Mouse (Mus musculus): ENCODE data around the gene Drp2. TPM values are rescaled to one million over a fixed set of nuclear protein-coding genes. Genes with fewer than 3 reads are reported as not detected.

The Drp2 gene
- polyA plus RNA-seq, 1 experiment = 8.0 TPM

DNA sequence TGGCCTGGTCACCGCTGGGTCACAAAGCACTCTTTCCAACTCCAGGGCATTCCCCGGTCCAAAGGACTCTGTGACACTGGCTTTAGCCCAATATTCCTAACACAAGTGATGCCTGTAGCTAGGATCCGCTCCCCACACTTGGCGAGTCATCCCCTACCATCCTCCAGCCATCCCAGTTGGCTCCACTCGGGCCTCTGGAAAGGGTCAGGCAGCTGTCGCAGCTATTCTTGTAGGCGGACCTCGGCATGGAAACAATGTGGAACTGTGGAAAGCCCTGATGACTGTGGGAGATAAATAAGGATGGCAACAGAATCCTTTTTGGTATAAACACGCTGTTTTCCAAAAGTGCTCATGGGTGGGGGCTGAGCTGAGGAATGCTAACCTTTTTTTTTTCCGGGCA lies 21.4 kb downstream of the Drp2 start:
- no peaks in the 10 kb centered on the region for H3K36me3 ChIP-seq (ENCODE audit: control insufficient read depth, insufficient read depth)
- no peaks in the 10 kb centered on the region for H3K79me2 ChIP-seq (ENCODE audit: control insufficient read depth, insufficient read depth)
- peak overlapping the region; percentile 50 for H3K4me2 ChIP-seq (ENCODE audit: low read depth)
- H3ac ChIP-seq (ENCODE audit: control insufficient read depth, insufficient read length) = no peak overlapping the region
- no peaks in the 10 kb centered on the region for H3K27me3 ChIP-seq (ENCODE audit: control insufficient read depth, insufficient read depth, insufficient read length)
- TF ChIP-seq POLR2AphosphoS2 (IDR thresholded peaks at IDR 0.05; ENCODE audit: insufficient read length, low read depth) = no peak
- peak; percentile 18 to 87 (median 84) for TF ChIP-seq MYOD1 (IDR thresholded peaks at IDR 0.05; ENCODE audit: control insufficient read depth in 1 of 3, insufficient read length in 2 of 3, low read depth in 2 of 3)
- TF ChIP-seq E2F4 (IDR thresholded peaks at IDR 0.05; ENCODE audit: insufficient read depth) = no peak
- no peak for TF ChIP-seq SRF (IDR thresholded peaks at IDR 0.05; ENCODE audit: control insufficient read depth, insufficient read length, low read depth)
- TF ChIP-seq TCF3 (IDR thresholded peaks at IDR 0.05; ENCODE audit: insufficient read length, low read depth) = no peak
- no peak for TF ChIP-seq MAX (IDR thresholded peaks at IDR 0.05; ENCODE audit: low read depth)
- TF ChIP-seq CEBPB (IDR thresholded peaks at IDR 0.05; ENCODE audit: insufficient read depth, poor library complexity, severe bottlenecking) = no peak
- no peak for TF ChIP-seq USF1 (IDR thresholded peaks at IDR 0.05; ENCODE audit: low read depth)
- no peak for TF ChIP-seq REST (IDR thresholded peaks at IDR 0.05; ENCODE audit: insufficient read depth, insufficient read length)
- peak; percentile 61 to 93 (median 77) for TF ChIP-seq MYOG (IDR thresholded peaks at IDR 0.05; ENCODE audit: control insufficient read depth in 1 of 3, insufficient read depth in 1 of 3, insufficient read length in 2 of 3, low read depth in 2 of 3)
- TF ChIP-seq POLR2A (IDR thresholded peaks at IDR 0.05; ENCODE audit: insufficient read length, low read depth) = no peak
- peak; percentile 58 for TF ChIP-seq TCF12 (IDR thresholded peaks at IDR 0.05; ENCODE audit: insufficient read depth, poor library complexity, severe bottlenecking)
- H3K4me3 ChIP-seq = no peak overlapping the region

DNA sequence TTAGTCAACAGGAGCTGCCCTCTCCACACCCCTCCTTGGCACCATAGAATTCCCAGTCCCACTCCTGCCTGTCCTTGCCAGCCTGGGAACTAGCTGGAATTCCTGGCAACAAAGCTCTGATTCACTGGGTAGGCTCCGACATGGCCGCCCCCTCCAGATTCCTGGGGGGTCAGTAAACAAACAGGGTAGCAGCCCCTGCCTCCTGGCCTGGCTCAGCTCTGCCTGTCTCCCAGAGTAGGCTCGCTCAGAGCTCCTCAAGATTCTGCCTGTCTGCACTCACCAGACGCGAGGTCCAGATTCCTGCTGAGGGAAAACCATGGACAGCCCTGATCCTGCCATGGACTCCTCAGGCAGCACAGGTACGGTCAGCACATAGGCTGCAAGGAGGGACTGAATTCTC lies 22.5 kb downstream of the Drp2 start:
- TF ChIP-seq MAX (IDR thresholded peaks at IDR 0.05; ENCODE audit: low read depth) (no peak), TCF12 (IDR thresholded peaks at IDR 0.05; ENCODE audit: insufficient read depth, poor library complexity, severe bottlenecking) (no peak), E2F4 (IDR thresholded peaks at IDR 0.05; ENCODE audit: insufficient read depth) (no peak), MYOG (IDR thresholded peaks at IDR 0.05; ENCODE audit: control insufficient read depth in 1 of 3, insufficient read depth in 1 of 3, insufficient read length in 2 of 3, low read depth in 2 of 3) (no peak), MYOD1 (IDR thresholded peaks at IDR 0.05; ENCODE audit: control insufficient read depth in 1 of 3, insufficient read length in 2 of 3, low read depth in 2 of 3) (no peak), CEBPB (IDR thresholded peaks at IDR 0.05; ENCODE audit: insufficient read depth, poor library complexity, severe bottlenecking) (no peak), POLR2AphosphoS2 (IDR thresholded peaks at IDR 0.05; ENCODE audit: insufficient read length, low read depth) (no peak), POLR2A (IDR thresholded peaks at IDR 0.05; ENCODE audit: insufficient read length, low read depth) (no peak), TCF3 (IDR thresholded peaks at IDR 0.05; ENCODE audit: insufficient read length, low read depth) (no peak), SRF (IDR thresholded peaks at IDR 0.05; ENCODE audit: control insufficient read depth, insufficient read length, low read depth) (no peak), REST (IDR thresholded peaks at IDR 0.05; ENCODE audit: insufficient read depth, insufficient read length) (no peak), USF1 (IDR thresholded peaks at IDR 0.05; ENCODE audit: low read depth) (no peak)
- Histone ChIP-seq H3K4me2 (ENCODE audit: low read depth) (peak overlapping the region; percentile 18), H3K36me3 (ENCODE audit: control insufficient read depth, insufficient read depth) (no peaks in the 10 kb centered on the region), H3K4me3 (no peak overlapping the region), H3K79me2 (ENCODE audit: control insufficient read depth, insufficient read depth) (no peaks in the 10 kb centered on the region), H3ac (ENCODE audit: control insufficient read depth, insufficient read length) (no peak overlapping the region), H3K27me3 (ENCODE audit: control insufficient read depth, insufficient read depth, insufficient read length) (no peaks in the 10 kb centered on the region)

- no peak overlapping the region for H3K4me3 ChIP-seq
- no peaks in the 10 kb centered on the region for H3K36me3 ChIP-seq (ENCODE audit: control insufficient read depth, insufficient read depth)
- no peaks in the 10 kb centered on the region for H3K27me3 ChIP-seq (ENCODE audit: control insufficient read depth, insufficient read depth, insufficient read length)
- H3K4me2 ChIP-seq (ENCODE audit: low read depth) = no peak overlapping the region
- TF ChIP-seq TCF12 (IDR thresholded peaks at IDR 0.05; ENCODE audit: insufficient read depth, poor library complexity, severe bottlenecking) = no peak
- no peaks in the 10 kb centered on the region for H3K79me2 ChIP-seq (ENCODE audit: control insufficient read depth, insufficient read depth)
- no peak overlapping the region for H3ac ChIP-seq (ENCODE audit: control insufficient read depth, insufficient read length)
Observed at GRCm38 (mm10) chrX:134427307-134427706, 23.0 kb downstream of the Drp2 start.

GRCm38 (mm10) chrX:134474988-134475710 lies 70.8 kb downstream of the Drp2 start:
- no peaks in the 10 kb centered on the region for H3K27me3 ChIP-seq (ENCODE audit: control insufficient read depth, insufficient read depth, insufficient read length)
- H3K79me2 ChIP-seq (ENCODE audit: control insufficient read depth, insufficient read depth) = no peaks in the 10 kb centered on the region
- H3K4me3 ChIP-seq = no peak overlapping the region
- TF ChIP-seq E2F4 (IDR thresholded peaks at IDR 0.05; ENCODE audit: insufficient read depth) (no peak), MAX (IDR thresholded peaks at IDR 0.05; ENCODE audit: low read depth) (no peak), USF1 (IDR thresholded peaks at IDR 0.05; ENCODE audit: low read depth) (no peak), TCF12 (IDR thresholded peaks at IDR 0.05; ENCODE audit: insufficient read depth, poor library complexity, severe bottlenecking) (no peak), SRF (IDR thresholded peaks at IDR 0.05; ENCODE audit: control insufficient read depth, insufficient read length, low read depth) (no peak), MYOD1 (IDR thresholded peaks at IDR 0.05; ENCODE audit: control insufficient read depth in 1 of 3, insufficient read length in 2 of 3, low read depth in 2 of 3) (no peak), MYOG (IDR thresholded peaks at IDR 0.05; ENCODE audit: control insufficient read depth in 1 of 3, insufficient read depth in 1 of 3, insufficient read length in 2 of 3, low read depth in 2 of 3) (no peak), CEBPB (IDR thresholded peaks at IDR 0.05; ENCODE audit: insufficient read depth, poor library complexity, severe bottlenecking) (no peak)
- H3K36me3 ChIP-seq (ENCODE audit: control insufficient read depth, insufficient read depth) = no peaks in the 10 kb centered on the region
- H3ac ChIP-seq (ENCODE audit: control insufficient read depth, insufficient read length) = no peak overlapping the region
- H3K4me2 ChIP-seq (ENCODE audit: low read depth) = no peak overlapping the region

DNA sequence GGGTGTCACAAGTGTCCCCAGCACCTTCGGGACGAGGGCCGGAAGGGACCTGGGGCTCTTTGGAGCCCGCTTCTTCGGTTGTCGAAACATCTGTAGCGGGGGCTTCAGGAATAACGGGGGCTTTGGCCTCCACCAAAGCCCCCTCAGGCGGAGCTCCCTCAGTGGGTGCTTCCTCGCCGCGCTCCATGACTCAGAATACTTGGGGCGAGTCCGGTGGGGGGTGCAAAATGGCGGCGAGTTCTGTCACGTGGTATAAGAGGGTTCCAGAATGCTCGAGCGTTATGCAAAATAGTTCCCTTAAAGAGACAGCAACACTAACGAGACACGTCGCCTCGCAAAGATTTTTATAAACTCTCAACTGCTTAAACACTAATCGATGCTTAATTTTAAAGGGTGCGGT lies 71.9 kb downstream of the Drp2 start, which contains the start of gene Taf7l:
Gene Taf7l, minus strand, starts transcription at position 201 of the 400 bp plus-strand sequence.
- no peaks in the 10 kb centered on the region for H3K79me2 ChIP-seq (ENCODE audit: control insufficient read depth, insufficient read depth)
- TF ChIP-seq MAX (IDR thresholded peaks at IDR 0.05; ENCODE audit: low read depth) (no peak), MYOD1 (IDR thresholded peaks at IDR 0.05; ENCODE audit: control insufficient read depth in 1 of 3, insufficient read length in 2 of 3, low read depth in 2 of 3) (no peak), POLR2A (IDR thresholded peaks at IDR 0.05; ENCODE audit: insufficient read length, low read depth) (no peak), REST (IDR thresholded peaks at IDR 0.05; ENCODE audit: insufficient read depth, insufficient read length) (no peak), E2F4 (IDR thresholded peaks at IDR 0.05; ENCODE audit: insufficient read depth) (no peak), MYOG (IDR thresholded peaks at IDR 0.05; ENCODE audit: control insufficient read depth in 1 of 3, insufficient read depth in 1 of 3, insufficient read length in 2 of 3, low read depth in 2 of 3) (no peak), SRF (IDR thresholded peaks at IDR 0.05; ENCODE audit: control insufficient read depth, insufficient read length, low read depth) (no peak), TCF12 (IDR thresholded peaks at IDR 0.05; ENCODE audit: insufficient read depth, poor library complexity, severe bottlenecking) (no peak), CEBPB (IDR thresholded peaks at IDR 0.05; ENCODE audit: insufficient read depth, poor library complexity, severe bottlenecking) (no peak), TCF3 (IDR thresholded peaks at IDR 0.05; ENCODE audit: insufficient read length, low read depth) (no peak), USF1 (IDR thresholded peaks at IDR 0.05; ENCODE audit: low read depth) (no peak), POLR2AphosphoS2 (IDR thresholded peaks at IDR 0.05; ENCODE audit: insufficient read length, low read depth) (no peak)
- H3K4me3 ChIP-seq = no peak within 1 kb of the TSS
- H3K4me2 ChIP-seq (ENCODE audit: low read depth) = no peak within 1 kb of the TSS
- no peaks in the 10 kb centered on the region for H3K36me3 ChIP-seq (ENCODE audit: control insufficient read depth, insufficient read depth)
- no peaks in the 10 kb centered on the region for H3K27me3 ChIP-seq (ENCODE audit: control insufficient read depth, insufficient read depth, insufficient read length)
- no peak within 1 kb of the TSS for H3ac ChIP-seq (ENCODE audit: control insufficient read depth, insufficient read length)
